Mouse (Mus musculus) stomach, postnatal 0 days (tissue): ENCODE measurements around the gene Prkag2. TPM values are rescaled to one million over a fixed set of nuclear protein-coding genes. Genes with fewer than 3 reads are reported as not detected.

ENCODE experiments used
- ATAC-seq: fragments of 200-750 bp; cut with Nextera tagmentation; 2 replicates; pipeline ENCODE4 v1.8.0; 2017; ENCODE audit not compliant: low FRiP score, low TSS enrichment
- DNase-seq: peaks from one replicate; pipeline ENCODE4 v3.0.0-alpha.2; 2016; ENCODE audit warnings: low spot score
- H3K27ac ChIP-seq: fragments of 300-500 bp; sonication (generic); replicated peaks from 2 replicates; pipeline ENCODE4 v1.5.1; 2014; ENCODE audit warnings: mild to moderate bottlenecking, control low read depth
- H3K27me3 ChIP-seq: fragments of 300-500 bp; sonication (generic); 2 replicates; pipeline ENCODE4 v1.6.1; 2014; ENCODE audit warnings: low read length; ENCODE audit not compliant: control insufficient read depth, insufficient read depth
- H3K36me3 ChIP-seq: fragments of 300-500 bp; sonication (generic); 2 replicates; pipeline ENCODE4 v1.6.1; 2014; ENCODE audit warnings: low read length, mixed read lengths; ENCODE audit not compliant: control insufficient read depth, insufficient read depth
- H3K4me1 ChIP-seq: fragments of 300-500 bp; sonication (generic); replicated peaks from 2 replicates; pipeline ENCODE4 v1.6.1; 2014; ENCODE audit warnings: antibody characterized with exemption; ENCODE audit not compliant: control insufficient read depth, insufficient read depth
- H3K4me2 ChIP-seq: fragments of 300-500 bp; sonication (generic); replicated peaks from 2 replicates; pipeline ENCODE4 v1.6.1; 2014; ENCODE audit warnings: low read depth, mild to moderate bottlenecking, control low read depth, moderate library complexity
- H3K4me3 ChIP-seq: fragments of 300-500 bp; sonication (generic); 2 replicates; pipeline ENCODE4 v1.5.1; 2014; ENCODE audit warnings: low read depth, low read length, control low read depth
- H3K9ac ChIP-seq: fragments of 300-500 bp; sonication (generic); 2 replicates; pipeline ENCODE4 v1.6.1; 2014; ENCODE audit warnings: mild to moderate bottlenecking, low read length, control low read depth, mixed read lengths
- H3K9me3 ChIP-seq: fragments of 300-500 bp; sonication (generic); 2 replicates; pipeline ENCODE4 v1.6.1; 2016; ENCODE audit warnings: low read length; ENCODE audit not compliant: control insufficient read depth
- CTCF ChIP-seq: IDR thresholded peaks from 2 replicates; pipeline ENCODE4 v1.5.1; 2016; ENCODE audit warnings: antibody characterized with exemption, low read depth, mild to moderate bottlenecking, moderate library complexity
- EP300 ChIP-seq: optimal IDR thresholded peaks from 2 replicates; pipeline ENCODE3; 2016; ENCODE audit warnings: antibody characterized with exemption
- WGBS: fragments of 180-500 bp; shearing (Covaris S2); extraction: QIAGEN DNeasy Blood & Tissue Kit; methylation state at CpG from one replicate; pipeline ENCODE4 v1.1.7; 2014; 5-methylcytosine and 5-hydroxymethylcytosine counted together
- polyA plus RNA-seq: library from polyadenylated mRNA; unstranded; fragments of >200 nt; fragmentation: Nextera tagmentation; extraction: Ambion mirVana; gene quantifications from 2 replicates; pipeline ENCODE4 v1.2.1, GENCODE M21; 2015

Gene Prkag2
- polyA plus RNA-seq, 1 experiment from 2014 or later, result 33.9 TPM

- no peak overlapping the region for H3K27ac ChIP-seq
- no peaks in the 10 kb centered on the region for H3K27me3 ChIP-seq
- H3K4me2 ChIP-seq, result no peak overlapping the region
- 24% methylated on average over 8 of the region's 8 CpGs for WGBS
- TF ChIP-seq CTCF (no peak), EP300 (no peak)
- ATAC-seq, result no peak
- no peak for DNase-seq
- no peaks in the 10 kb centered on the region for H3K9me3 ChIP-seq
- no peak overlapping the region for H3K9ac ChIP-seq
- no peak overlapping the region for H3K4me3 ChIP-seq
- no peaks in the 10 kb centered on the region for H3K36me3 ChIP-seq
- no peaks in the 10 kb centered on the region for H3K4me1 ChIP-seq
Measured at GRCm38 (mm10) chr5:24927706-24928105, 172.7 kb downstream of the Prkag2 start.

- no peak overlapping the region for H3K4me2 ChIP-seq
- no peak for TF ChIP-seq CTCF
- no peak for TF ChIP-seq EP300
- no peaks in the 10 kb centered on the region for H3K9me3 ChIP-seq
- H3K27me3 ChIP-seq, result no peaks in the 10 kb centered on the region
- no peak overlapping the region for H3K9ac ChIP-seq
- ATAC-seq (no peak), DNase-seq (no peak)
- H3K4me1 ChIP-seq, result no peaks in the 10 kb centered on the region
- H3K27ac ChIP-seq, result no peak overlapping the region
- no peaks in the 10 kb centered on the region for H3K36me3 ChIP-seq
- 84% methylated on average over 1 of the region's 1 CpGs for WGBS
- H3K4me3 ChIP-seq, result no peak overlapping the region
Measured at GRCm38 (mm10) chr5:24919155-24919554, 181.3 kb downstream of the Prkag2 start.

- DNase-seq (no peak), ATAC-seq (no peak)
- no peaks in the 10 kb centered on the region for H3K9me3 ChIP-seq
- TF ChIP-seq EP300 (no peak), CTCF (0 out of 2 replicates have a peak, but pooled peaks have one; percentile 23)
- H3K27ac ChIP-seq, result no peak overlapping the region
- H3K9ac ChIP-seq, result no peak overlapping the region
- H3K4me2 ChIP-seq, result no peak overlapping the region
- no peaks in the 10 kb centered on the region for H3K4me1 ChIP-seq
- no peaks in the 10 kb centered on the region for H3K36me3 ChIP-seq
- 56% methylated on average over 4 of the region's 4 CpGs for WGBS
- no peaks in the 10 kb centered on the region for H3K27me3 ChIP-seq
- no peak overlapping the region for H3K4me3 ChIP-seq
Measured at GRCm38 (mm10) chr5:24916511-24916910, 183.9 kb downstream of the Prkag2 start.

GRCm38 (mm10) chr5:24915119-24915518 is 185.3 kb downstream of the Prkag2 start:
- no peak for ATAC-seq
- WGBS, result 66% methylated on average over 5 of the region's 5 CpGs
- DNase-seq, result no peak

GRCm38 (mm10) chr5:24913656-24914055 is 186.8 kb downstream of the Prkag2 start:
- ATAC-seq, result no peak

More at GRCm38 (mm10) chr5:24915119-24915518, 185.3 kb downstream of the Prkag2 start:
- no peak overlapping the region for H3K9ac ChIP-seq
- H3K4me3 ChIP-seq, result no peak overlapping the region
- H3K27me3 ChIP-seq, result no peaks in the 10 kb centered on the region
- no peaks in the 10 kb centered on the region for H3K9me3 ChIP-seq
- no peaks in the 10 kb centered on the region for H3K4me1 ChIP-seq
- H3K36me3 ChIP-seq, result no peaks in the 10 kb centered on the region
- TF ChIP-seq EP300 (no peak), CTCF (no peak)
- no peak overlapping the region for H3K4me2 ChIP-seq
- H3K27ac ChIP-seq, result no peak overlapping the region

GRCm38 (mm10) chr5:24908820-24909716 is 191.4 kb downstream of the Prkag2 start:
- 13% methylated on average over 14 of the region's 19 CpGs for WGBS
- TF ChIP-seq CTCF (peak; percentile 69), EP300 (no peak)
- DNase-seq (peak; percentile 66), ATAC-seq (no peak)
- Histone ChIP-seq H3K36me3 (no peaks in the 10 kb centered on the region), H3K4me3 (peak overlapping the region; percentile 77), H3K9me3 (no peaks in the 10 kb centered on the region), H3K4me1 (no peaks in the 10 kb centered on the region; the same call in 1 of the 2 replicates), H3K9ac (peak overlapping the region; percentile 81), H3K4me2 (peak overlapping the region; percentile 86), H3K27me3 (no peaks in the 10 kb centered on the region), H3K27ac (peak overlapping the region; percentile 95)

More at GRCm38 (mm10) chr5:24913656-24914055, 186.8 kb downstream of the Prkag2 start:
- Histone ChIP-seq H3K9ac (no peak overlapping the region), H3K4me2 (no peak overlapping the region), H3K27me3 (no peaks in the 10 kb centered on the region), H3K36me3 (no peaks in the 10 kb centered on the region), H3K9me3 (no peaks in the 10 kb centered on the region), H3K27ac (no peak overlapping the region), H3K4me1 (no peaks in the 10 kb centered on the region), H3K4me3 (no peak overlapping the region)
- no peak for TF ChIP-seq EP300
- no peak for TF ChIP-seq CTCF
- WGBS, result 80% methylated on average over 6 of the region's 6 CpGs
- no peak for DNase-seq
